Mouse (Mus musculus): Measurements from ENCODE around the gene Nudt17.
"Not testable (repeated sequence)": the region's sequence is repeated elsewhere in the genome, so short reads cannot be mapped to it uniquely, and the experiment has no call there.

Gene Nudt17

DNA sequence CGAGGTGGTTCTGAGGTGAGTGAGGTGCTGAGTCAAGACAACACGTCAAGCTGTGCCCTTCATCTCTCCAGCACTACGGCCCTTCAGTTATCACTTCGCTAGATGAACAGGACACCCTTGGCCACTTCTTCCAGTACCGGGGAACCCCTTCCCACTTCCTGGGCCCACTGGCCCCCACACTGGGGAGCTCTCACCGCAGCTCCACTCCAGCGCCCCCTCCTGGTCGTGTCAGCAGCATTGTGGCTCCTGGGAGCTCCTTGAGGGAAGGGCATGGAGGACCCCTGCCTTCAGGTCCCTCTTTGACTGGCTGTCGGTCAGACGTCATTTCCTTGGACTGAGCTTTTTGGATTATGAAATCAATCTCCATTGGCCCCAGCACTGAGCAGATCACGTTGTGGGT lies 3.6 kb downstream of the Nudt17 start:
- DNase-seq (ENCODE audit: low spot score in 2 of 2), result no peak

DNA sequence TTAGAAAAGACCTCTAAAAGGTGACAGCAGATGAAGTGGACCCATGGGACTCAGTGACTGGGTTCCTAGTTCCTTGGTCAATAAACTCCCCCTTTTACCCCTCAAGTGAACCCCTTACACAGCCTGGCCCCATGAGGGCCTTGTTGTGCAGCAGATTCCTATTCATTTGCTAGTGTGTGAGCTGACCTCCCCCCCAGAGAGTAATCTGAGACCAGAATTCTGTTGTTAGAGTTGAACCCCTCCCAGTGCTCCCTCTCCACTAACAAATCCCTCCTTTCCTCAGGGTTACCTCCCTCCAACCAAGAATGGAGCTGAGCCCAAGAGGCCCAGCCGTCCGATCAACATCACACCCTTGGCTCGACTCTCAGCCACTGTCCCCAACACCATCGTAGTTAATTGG lies 7.4 kb downstream of the Nudt17 start:
- DNase-seq (ENCODE audit: low spot score in 2 of 2), result no peak

- no peak for DNase-seq (ENCODE audit: low spot score in 2 of 2)
Measured at GRCm38 (mm10) chr3:96700376-96700775, 8.0 kb downstream of the Nudt17 start.

DNA sequence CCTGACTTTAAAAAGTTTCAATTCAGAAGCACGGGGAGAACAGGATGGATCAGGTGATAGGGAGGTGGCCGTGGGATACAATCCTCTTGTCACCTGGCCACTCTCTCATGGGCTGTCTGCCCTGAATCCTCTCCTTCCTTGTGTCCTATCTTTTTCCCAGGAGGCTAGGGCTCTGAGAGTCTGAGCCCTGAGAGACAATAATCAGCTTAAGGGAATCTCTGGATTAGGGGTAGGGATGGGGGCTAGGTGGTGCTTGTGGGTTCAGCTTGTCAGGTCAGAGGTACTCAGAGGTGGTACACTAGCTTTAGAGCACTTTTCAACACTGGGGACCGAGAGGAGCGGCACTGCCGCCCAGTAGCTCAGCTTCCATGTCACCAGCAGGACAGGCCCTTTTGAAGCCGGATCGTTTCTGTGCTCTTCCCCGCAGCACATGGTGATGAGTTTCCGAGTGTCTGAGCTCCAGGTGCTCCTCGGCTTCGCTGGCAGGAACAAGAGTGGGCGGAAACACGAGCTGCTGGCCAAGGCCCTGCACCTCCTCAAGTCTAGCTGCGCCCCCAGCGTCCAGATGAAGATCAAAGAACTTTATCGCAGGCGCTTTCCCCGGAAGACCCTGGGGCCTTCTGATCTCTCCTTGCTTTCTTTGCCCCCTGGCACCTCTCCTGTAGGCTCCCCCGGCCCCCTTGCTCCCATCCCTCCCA lies 9.2 kb downstream of the Nudt17 start:
- no peak for DNase-seq (ENCODE audit: low spot score in 2 of 2)

DNA sequence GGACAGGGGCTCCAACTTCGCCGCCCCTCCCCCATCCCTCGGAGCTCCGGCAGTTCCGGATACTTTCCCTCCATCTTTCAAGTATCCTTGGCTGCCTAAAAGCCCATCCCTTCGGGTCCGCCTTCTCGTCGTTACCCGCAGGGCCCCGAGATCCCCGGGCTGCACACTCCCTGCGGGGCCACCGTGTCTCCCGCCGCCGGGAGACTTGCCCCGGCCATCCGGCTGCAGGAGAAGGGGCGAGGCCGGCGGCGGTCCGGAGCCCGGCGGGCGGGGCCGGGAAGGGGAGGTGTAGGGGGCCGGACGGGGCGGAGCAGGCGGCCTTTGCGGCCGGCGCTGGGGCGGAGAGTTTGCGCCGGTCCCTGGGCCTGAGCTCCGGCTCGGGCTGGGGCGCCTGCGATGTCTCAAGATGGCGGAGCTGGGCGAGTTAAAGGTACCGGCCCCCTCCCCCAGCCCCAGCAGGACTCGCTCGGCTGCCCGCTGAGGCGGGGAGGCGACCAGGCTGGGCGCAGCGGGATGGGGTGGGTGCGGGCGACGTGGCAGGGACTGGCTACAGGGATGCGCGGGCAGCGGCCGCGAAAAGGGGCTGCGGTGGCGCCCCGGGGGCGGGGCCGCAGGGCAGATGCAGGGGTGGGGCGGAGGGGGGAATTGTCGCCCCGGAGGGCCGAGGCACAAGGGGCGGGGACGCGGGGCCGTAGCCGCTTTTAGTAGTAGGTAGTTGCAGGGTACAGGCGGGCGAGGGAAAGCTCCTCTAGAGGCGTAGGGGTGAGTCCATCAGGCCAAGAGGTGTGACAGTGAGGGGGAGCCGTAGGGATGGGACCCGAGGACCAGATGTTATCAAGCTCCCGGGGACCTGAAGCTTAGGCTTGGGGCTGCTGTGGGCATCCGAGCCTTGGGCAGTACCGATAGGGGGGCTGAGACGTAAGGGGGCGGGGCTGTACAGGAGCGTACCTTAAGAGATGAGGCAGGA lies 11.3 kb downstream of the Nudt17 start:
- DNase-seq (ENCODE audit: low spot score in 2 of 2), result peak; percentile 80 to 81

- peak; percentile 36 to 51 for DNase-seq (ENCODE audit: low spot score in 2 of 2)
Measured at GRCm38 (mm10) chr3:96696198-96696765, 12.1 kb downstream of the Nudt17 start, which contains the start of gene Pias3. Pias3 (plus strand) TSS chr3:96696384.

- no peak for DNase-seq (ENCODE audit: low spot score in 2 of 2)
Measured at GRCm38 (mm10) chr3:96693579-96693978, 14.8 kb downstream of the Nudt17 start.

GRCm38 (mm10) chr3:96692506-96692905 lies 15.9 kb downstream of the Nudt17 start:
- no peak for DNase-seq (ENCODE audit: low spot score in 2 of 2)

DNA sequence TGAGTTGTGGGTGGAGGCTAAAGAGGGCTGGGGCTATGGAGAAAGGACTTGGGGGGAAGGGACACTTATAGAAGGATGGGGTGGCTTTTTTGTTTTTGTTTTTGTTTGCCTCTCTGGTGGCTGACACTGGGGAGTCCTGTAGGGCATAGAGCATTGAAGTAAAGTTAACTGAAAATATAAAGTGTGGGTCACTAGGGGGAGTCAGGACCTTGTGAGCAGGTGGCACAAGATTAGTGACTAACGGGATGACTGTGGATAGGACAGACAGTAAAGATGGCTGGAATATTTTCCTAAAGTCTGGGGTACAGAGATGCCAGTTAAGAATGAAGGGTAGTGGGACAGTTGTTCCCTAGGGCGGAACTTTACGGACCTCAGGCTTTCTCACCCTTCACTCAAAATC lies 18.1 kb downstream of the Nudt17 start:
- DNase-seq (ENCODE audit: low spot score in 2 of 2), result no peak

DNA sequence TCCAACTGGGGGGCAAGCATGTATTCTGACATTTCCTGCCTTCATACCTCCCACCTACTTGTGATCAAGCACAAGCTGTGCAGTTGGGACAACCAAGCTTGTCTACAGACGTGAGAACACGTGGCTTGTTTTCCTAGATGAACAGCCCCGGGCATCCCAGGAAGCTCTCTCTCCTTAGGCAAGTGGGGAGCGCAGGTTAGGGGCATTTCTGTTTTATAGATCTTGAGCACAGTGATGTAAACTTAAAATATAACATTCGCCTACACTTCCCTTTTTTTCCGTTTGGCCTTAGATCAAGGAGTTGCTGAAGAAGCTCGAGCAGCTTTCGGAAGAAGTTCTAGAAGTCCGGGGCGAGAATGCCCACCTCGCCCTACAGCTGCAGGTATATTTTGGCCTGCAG lies 19.5 kb downstream of the Nudt17 start:
- DNase-seq (ENCODE audit: low spot score in 2 of 2), result no peak

DNA sequence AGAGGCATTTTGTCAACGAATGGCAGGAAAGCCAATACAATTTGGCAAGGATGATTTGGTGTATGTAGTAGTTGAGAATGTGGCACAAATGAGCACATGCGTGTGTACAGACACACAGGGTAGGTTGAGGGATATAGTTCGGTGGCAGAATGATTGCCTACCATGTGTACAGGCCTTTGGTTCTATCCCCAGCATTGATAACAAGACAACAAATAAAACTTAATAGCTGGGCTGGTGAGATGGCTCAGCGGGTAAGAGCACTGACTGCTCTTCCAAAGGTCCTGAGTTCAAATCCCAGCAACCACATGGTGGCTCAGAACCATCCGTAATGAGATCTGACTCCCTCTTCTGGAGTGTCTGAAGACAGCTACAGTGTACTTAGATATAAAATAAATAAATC lies 22.3 kb downstream of the Nudt17 start:
- DNase-seq (ENCODE audit: low spot score in 2 of 2), result not testable (repeated sequence)

- no peak for DNase-seq (ENCODE audit: low spot score in 2 of 2)
Measured at GRCm38 (mm10) chr3:96684822-96685156, 23.6 kb downstream of the Nudt17 start.

DNA sequence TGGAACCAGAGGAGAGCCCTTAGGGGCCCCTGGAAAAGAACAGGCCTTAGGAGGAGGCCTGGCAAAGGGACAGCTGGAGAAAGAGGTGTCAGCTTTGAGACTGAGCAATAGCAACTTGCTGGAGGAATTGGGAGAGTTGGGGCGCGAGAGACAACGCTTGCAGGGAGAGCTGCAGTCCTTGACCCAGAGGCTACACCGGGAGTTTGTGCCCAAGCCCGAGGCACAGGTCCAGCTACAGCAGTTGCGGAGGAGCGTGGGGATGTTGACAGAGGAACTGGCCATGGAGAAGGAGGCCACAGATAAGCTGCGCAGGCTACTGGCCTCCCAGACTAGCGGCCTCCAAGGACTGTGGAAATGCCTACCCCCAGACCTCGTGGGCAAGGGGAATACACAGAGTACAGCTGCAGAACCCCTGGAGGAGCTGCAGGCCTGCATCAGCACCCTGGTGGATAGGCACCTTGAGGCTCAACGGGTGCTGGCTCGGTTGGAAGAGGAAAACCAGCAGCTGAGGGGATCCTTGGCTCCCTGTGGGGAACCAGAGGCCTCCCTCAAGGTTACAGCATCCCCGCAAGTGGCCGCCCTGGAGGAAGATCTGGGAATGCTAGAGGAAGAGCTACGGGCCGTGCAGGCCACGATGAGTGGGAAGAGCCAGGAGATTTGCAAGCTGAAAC lies 24.1 kb downstream of the Nudt17 start:
- DNase-seq (ENCODE audit: low spot score in 2 of 2), result no peak

DNA sequence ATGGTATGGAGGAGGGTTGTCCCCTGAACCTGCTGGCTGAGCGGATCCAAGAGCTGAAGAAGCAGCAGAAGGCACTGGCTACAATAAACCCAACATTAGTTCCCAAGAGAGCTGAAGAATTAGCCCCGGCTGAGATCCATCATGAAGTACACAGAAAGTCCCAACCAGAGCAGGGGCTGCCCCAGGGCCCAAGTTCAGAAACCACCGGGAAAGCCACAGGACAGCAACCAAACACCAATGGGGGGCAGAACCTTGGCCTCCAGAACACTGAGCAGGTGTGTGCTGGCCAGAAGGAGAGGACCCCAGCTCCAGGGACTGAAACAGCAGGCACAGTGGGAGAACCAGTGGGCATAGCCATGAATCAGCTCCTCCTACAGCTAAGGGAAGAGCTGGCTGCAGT lies 24.9 kb downstream of the Nudt17 start:
- DNase-seq (ENCODE audit: low spot score in 2 of 2), result no peak

GRCm38 (mm10) chr3:96680269-96680956 lies 27.9 kb downstream of the Nudt17 start:
- no peak for DNase-seq (ENCODE audit: low spot score in 2 of 2)

- no peak for DNase-seq (ENCODE audit: low spot score in 2 of 2)
Measured at GRCm38 (mm10) chr3:96679159-96679674, 29.1 kb downstream of the Nudt17 start.

- DNase-seq (ENCODE audit: low spot score in 2 of 2), result no peak
Measured at GRCm38 (mm10) chr3:96678456-96678855, 29.9 kb downstream of the Nudt17 start.

DNA sequence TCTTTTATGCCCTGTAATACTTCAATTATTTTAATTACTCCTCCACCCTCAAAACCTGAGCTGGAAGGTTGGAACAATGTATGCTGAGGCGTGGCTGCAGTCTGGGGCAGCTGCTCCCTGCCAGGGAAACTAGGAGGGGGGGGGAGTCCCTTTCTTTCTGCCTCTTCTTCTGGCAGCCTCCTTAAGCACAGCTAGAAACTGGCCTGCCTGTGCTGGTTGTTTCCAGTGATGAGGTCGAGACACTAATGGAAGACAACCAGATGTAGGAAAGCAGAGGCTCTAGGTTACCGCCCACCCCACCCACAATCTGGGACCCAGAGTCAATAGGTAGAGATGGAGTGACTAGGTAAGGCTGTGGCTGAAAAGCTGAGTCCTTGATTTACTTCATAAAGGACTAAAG lies 32.7 kb downstream of the Nudt17 start:
- DNase-seq (ENCODE audit: low spot score in 2 of 2), result no peak

- no peak for DNase-seq (ENCODE audit: low spot score in 2 of 2)
Measured at GRCm38 (mm10) chr3:96675171-96675570, 33.2 kb downstream of the Nudt17 start.

GRCm38 (mm10) chr3:96674442-96674841 lies 33.9 kb downstream of the Nudt17 start:
- DNase-seq (ENCODE audit: low spot score in 2 of 2), result no peak

DNA sequence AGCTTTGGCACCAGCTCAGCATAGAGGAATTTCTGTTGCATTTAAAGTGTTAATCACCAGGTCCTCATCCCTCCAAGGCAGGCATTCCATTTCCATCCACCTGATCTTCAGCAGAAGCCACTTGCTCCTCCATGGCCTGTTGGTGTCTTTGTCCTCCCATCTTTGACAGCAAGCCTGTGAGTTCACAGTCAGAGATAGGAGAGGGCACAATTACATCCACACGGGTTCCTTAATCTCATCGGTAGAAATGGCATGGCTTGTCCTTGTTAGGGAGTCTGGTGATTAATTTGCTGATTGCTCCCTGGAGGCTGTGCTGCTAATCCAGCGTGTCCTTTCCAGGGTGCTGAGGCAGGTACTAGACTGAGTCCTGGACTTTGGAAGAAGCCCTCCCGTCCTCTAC lies 34.8 kb downstream of the Nudt17 start:
- DNase-seq (ENCODE audit: low spot score in 2 of 2), result no peak
